Mouse (Mus musculus) common myeloid progenitor, adult 5-6 weeks (primary cell): ENCODE results near the gene Nfib. TPM values are rescaled to one million over a fixed set of nuclear protein-coding genes. Genes with fewer than 3 reads are reported as not detected.

Experiments
- ATAC-seq: replicated peaks from 2 replicates; pipeline ENCODE4 v1.8.0; 2016; ENCODE audit warnings: low read depth, mild to moderate bottlenecking, moderate TSS enrichment, inconsistent platforms; ENCODE audit not compliant: poor library complexity, severe bottlenecking
- total RNA-seq: library from RNA; stranded (forward); fragments of 200-1000, 187-1606 nt; gene quantifications from 2 replicates; pipeline ENCODE4 v1.2.3, GENCODE M21; 2017

The Nfib gene
- total RNA-seq, 1 experiment from 2014 or later, result not detected

- no peak for ATAC-seq
These were observed 187.4 kb downstream of the Nfib start for GRCm38 (mm10) chr4:82518132-82518531.

GRCm38 (mm10) chr4:82517311-82517710 is 188.2 kb downstream of the Nfib start:
- no peak for ATAC-seq

GRCm38 (mm10) chr4:82516211-82516795 is 189.2 kb downstream of the Nfib start:
- no peak for ATAC-seq

GRCm38 (mm10) chr4:82514921-82515320 is 190.6 kb downstream of the Nfib start:
- ATAC-seq, result no peak

- ATAC-seq, result no peak
These were observed 191.2 kb downstream of the Nfib start for GRCm38 (mm10) chr4:82514373-82514772.

- ATAC-seq, result no peak
These were observed 192.2 kb downstream of the Nfib start for GRCm38 (mm10) chr4:82513426-82513750.

GRCm38 (mm10) chr4:82512743-82513425 is 192.7 kb downstream of the Nfib start:
- peak; percentile 93 for ATAC-seq

- ATAC-seq, result no peak
These were observed 193.2 kb downstream of the Nfib start for GRCm38 (mm10) chr4:82512335-82512734.

GRCm38 (mm10) chr4:82511524-82511923 is 194.0 kb downstream of the Nfib start:
- ATAC-seq, result no peak

- ATAC-seq, result no peak
These were observed 194.5 kb downstream of the Nfib start for GRCm38 (mm10) chr4:82511001-82511513.

- no peak for ATAC-seq
These were observed 195.8 kb downstream of the Nfib start for GRCm38 (mm10) chr4:82509771-82510170.

- no peak for ATAC-seq
These were observed 196.3 kb downstream of the Nfib start for GRCm38 (mm10) chr4:82509166-82509767.

GRCm38 (mm10) chr4:82508281-82508687 is 197.3 kb downstream of the Nfib start:
- no peak for ATAC-seq

GRCm38 (mm10) chr4:82507541-82508280 is 197.8 kb downstream of the Nfib start:
- ATAC-seq, result no peak

- ATAC-seq, result peak; percentile 24; the same call in 1 of the 2 replicates
These were observed 198.7 kb downstream of the Nfib start for GRCm38 (mm10) chr4:82506731-82507331.

- ATAC-seq, result no peak
These were observed 199.3 kb downstream of the Nfib start for GRCm38 (mm10) chr4:82506081-82506730.

- no peak for ATAC-seq
These were observed 200.2 kb downstream of the Nfib start for GRCm38 (mm10) chr4:82505121-82506031.

GRCm38 (mm10) chr4:82504284-82505120 is 201.0 kb downstream of the Nfib start:
- 0 out of 2 replicates have a peak, but pooled peaks have one; percentile 20 for ATAC-seq
